Mouse (Mus musculus) embryonic fibroblast, embryonic 13.5 days (primary cell): ENCODE data around the gene Adgrg6.

Experiments used
- CTCF ChIP-seq: IDR thresholded peaks from 2 replicates; pipeline ENCODE4 v1.5.1; 2011; ENCODE audit warnings: mild to moderate bottlenecking, control low read depth, low read length, moderate library complexity, borderline replicate concordance; ENCODE audit not compliant: insufficient read depth
- POLR2A ChIP-seq: IDR thresholded peaks from 2 replicates; pipeline ENCODE4 v1.6.1; 2011; ENCODE audit warnings: low read depth, mild to moderate bottlenecking, control low read depth, low read length, moderate library complexity

DNA sequence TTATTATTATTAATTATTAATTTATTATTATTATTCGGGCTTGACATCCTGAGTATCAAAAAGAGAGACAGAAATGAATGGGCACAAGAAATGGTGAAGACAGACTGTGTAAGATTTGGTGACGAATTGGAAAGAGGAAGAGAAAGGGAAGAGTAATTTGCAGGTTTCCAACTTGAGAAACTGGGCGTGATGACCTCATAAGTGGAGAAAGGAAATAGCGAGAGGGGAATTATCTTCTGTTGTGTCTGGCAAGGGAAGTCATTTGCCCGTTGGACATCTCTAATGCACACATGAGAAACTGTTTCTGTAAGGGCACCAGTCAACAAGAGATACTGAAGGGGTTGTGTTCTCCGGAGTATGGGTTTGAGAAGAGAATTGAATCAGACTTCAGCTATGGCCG lies 85.6 kb downstream of the Adgrg6 start:
- no peak for TF ChIP-seq CTCF
- TF ChIP-seq POLR2A = no peak
